20 mouse cellular contexts compared by ENCODE assay signal in genomic region chr5:46980326-46980725, GRCm38 (mm10).
DNase-seq lines count a peak whose midpoint lies in the region; ATAC-seq and TF ChIP-seq lines count a peak whose summit lies in the region.
"Had no signal": no experiment of that assay in that cellular context is flagged by ENCODE, and none has a peak within 500 bp of the region (broad histone marks: within the 10 kb centered on the region; RNA-seq: fewer than 3 reads in every experiment).

No protein-coding gene starts in this region.

- no peaks in the 10 kb centered on the region for H3K36me3 ChIP-seq in intestine, postnatal 0 days (ENCODE audit: control insufficient read depth, insufficient read depth)
- no peaks in the 10 kb centered on the region for H3K36me3 ChIP-seq in intestine, embryonic 15.5 days
- no peaks in the 10 kb centered on the region for H3K36me3 ChIP-seq in midbrain, postnatal 0 days (ENCODE audit: insufficient read depth, low read length)
- H3K36me3 ChIP-seq in midbrain, embryonic 16.5 days (ENCODE audit: control insufficient read depth, insufficient read depth, low read length), result no peaks in the 10 kb centered on the region
- H3K36me3 ChIP-seq in stomach, postnatal 0 days (ENCODE audit: control insufficient read depth, insufficient read depth, low read length), result no peaks in the 10 kb centered on the region
- H3K36me3 ChIP-seq: embryonic facial prominence, embryonic 15.5 days; kidney, embryonic 15.5 days; limb, embryonic 12.5 days; neural tube, embryonic 15.5 days had no signal

- H3K9me3 ChIP-seq in intestine, postnatal 0 days (ENCODE audit: control insufficient read depth), result no peaks in the 10 kb centered on the region
- no peaks in the 10 kb centered on the region for H3K9me3 ChIP-seq in intestine, embryonic 15.5 days
- H3K9me3 ChIP-seq in midbrain, postnatal 0 days (ENCODE audit: low read length), result no peaks in the 10 kb centered on the region
- H3K9me3 ChIP-seq in midbrain, embryonic 16.5 days (replicated peaks; ENCODE audit: control insufficient read depth, low read length, poor library complexity, severe bottlenecking), result no peaks in the 10 kb centered on the region
- no peaks in the 10 kb centered on the region for H3K9me3 ChIP-seq in stomach, postnatal 0 days (ENCODE audit: control insufficient read depth, low read length)
- H3K9me3 ChIP-seq: embryonic facial prominence, embryonic 15.5 days; kidney, embryonic 15.5 days; limb, embryonic 12.5 days; neural tube, embryonic 15.5 days had no signal

- WGBS in intestine, postnatal 0 days, result 84% methylated on average over 2 of the region's 2 CpGs
- 70% methylated on average over 2 of the region's 2 CpGs for WGBS in intestine, embryonic 15.5 days
- WGBS in midbrain, postnatal 0 days, result 77% methylated on average over 2 of the region's 2 CpGs
- 86% methylated on average over 2 of the region's 2 CpGs for WGBS in midbrain, embryonic 16.5 days
- WGBS in stomach, postnatal 0 days, result 72% methylated on average over 2 of the region's 2 CpGs

- H3K9ac ChIP-seq in intestine, postnatal 0 days (ENCODE audit: low read depth, low read length), result no peak overlapping the region
- H3K9ac ChIP-seq in intestine, embryonic 15.5 days, result no peak overlapping the region
- H3K9ac ChIP-seq in midbrain, postnatal 0 days (replicated peaks; ENCODE audit: low read length, poor library complexity, severe bottlenecking), result no peak overlapping the region
- no peak overlapping the region for H3K9ac ChIP-seq in midbrain, embryonic 16.5 days (ENCODE audit: low read depth, low read length)
- no peak overlapping the region for H3K9ac ChIP-seq in stomach, postnatal 0 days (ENCODE audit: low read length)
- H3K9ac ChIP-seq: embryonic facial prominence, embryonic 15.5 days; kidney, embryonic 15.5 days; limb, embryonic 12.5 days; liver, embryonic 14.5 days; neural tube, embryonic 15.5 days had no signal

- peak; percentile 7; the same call in 1 of the 2 replicates for TF ChIP-seq CTCF in intestine, postnatal 0 days (IDR thresholded peaks at IDR 0.05; ENCODE audit: low read depth)
- peak; percentile 43 for TF ChIP-seq CTCF in midbrain, postnatal 0 days (IDR thresholded peaks at IDR 0.05)
- peak; percentile 33 for TF ChIP-seq CTCF in stomach, postnatal 0 days (IDR thresholded peaks at IDR 0.05; ENCODE audit: low read depth)

- no peak overlapping the region for H3K4me3 ChIP-seq in intestine, postnatal 0 days (ENCODE audit: low read depth, low read length)
- H3K4me3 ChIP-seq in intestine, embryonic 15.5 days (replicated peaks), result no peak overlapping the region
- H3K4me3 ChIP-seq in midbrain, postnatal 0 days (ENCODE audit: low read depth, low read length), result no peak overlapping the region
- H3K4me3 ChIP-seq in midbrain, embryonic 16.5 days (ENCODE audit: low read depth, low read length), result no peak overlapping the region
- H3K4me3 ChIP-seq in stomach, postnatal 0 days (ENCODE audit: low read depth, low read length), result no peak overlapping the region
- H3K4me3 ChIP-seq: embryonic facial prominence, embryonic 15.5 days; kidney, embryonic 15.5 days; limb, embryonic 12.5 days; neural tube, embryonic 15.5 days had no signal

- no peak overlapping the region for H3K4me2 ChIP-seq in intestine, postnatal 0 days (replicated peaks; ENCODE audit: low read depth)
- no peak overlapping the region for H3K4me2 ChIP-seq in intestine, embryonic 15.5 days (replicated peaks)
- H3K4me2 ChIP-seq in midbrain, postnatal 0 days (ENCODE audit: low read depth, low read length, poor library complexity, severe bottlenecking), result no peak overlapping the region
- H3K4me2 ChIP-seq in midbrain, embryonic 16.5 days (ENCODE audit: low read length), result no peak overlapping the region
- H3K4me2 ChIP-seq in stomach, postnatal 0 days (replicated peaks; ENCODE audit: low read depth), result no peak overlapping the region
- H3K4me2 ChIP-seq: embryonic facial prominence, embryonic 15.5 days; heart, embryonic 11.5 days; kidney, embryonic 15.5 days; limb, embryonic 12.5 days; neural tube, embryonic 15.5 days had no signal

- no peak overlapping the region for H3K27ac ChIP-seq in intestine, postnatal 0 days (ENCODE audit: low read depth, low read length)
- no peak overlapping the region for H3K27ac ChIP-seq in intestine, embryonic 15.5 days
- no peak overlapping the region for H3K27ac ChIP-seq in midbrain, postnatal 0 days (ENCODE audit: low read depth, low read length)
- no peak overlapping the region for H3K27ac ChIP-seq in midbrain, embryonic 16.5 days (ENCODE audit: low read length)
- no peak overlapping the region for H3K27ac ChIP-seq in stomach, postnatal 0 days (replicated peaks)
- H3K27ac ChIP-seq: embryonic facial prominence, embryonic 15.5 days; kidney, embryonic 15.5 days; limb, embryonic 12.5 days; liver, embryonic 14.5 days; neural tube, embryonic 15.5 days had no signal

- peak; percentile 21 for DNase-seq in embryo, embryonic 11 days
- no peak for DNase-seq in embryo, embryonic 9.5 days (ENCODE audit: extremely low spot score)
- DNase-seq in midbrain, postnatal 0 days (ENCODE audit: low spot score), result peak; percentile 37
- no peak for DNase-seq in stomach, postnatal 0 days (ENCODE audit: low spot score)
- DNase-seq in MN1 (ENCODE audit: low spot score), result no peak
- DNase-seq: cerebellum, adult 11-12 months; cerebellum, postnatal 25 days; gastrocnemius, postnatal 36 days; heart, postnatal 14 days; thymus, adult 18-20 months had no signal

- ATAC-seq in intestine, postnatal 0 days, result no peak
- no peak for ATAC-seq in intestine, embryonic 15.5 days
- no peak for ATAC-seq in midbrain, postnatal 0 days (ENCODE audit: low FRiP score)
- no peak for ATAC-seq in midbrain, embryonic 16.5 days
- no peak for ATAC-seq in stomach, postnatal 0 days (ENCODE audit: low FRiP score, low TSS enrichment)
- ATAC-seq: inflammation-experienced regulatory T-cells, adult 6 months had no signal

- H3K27me3 ChIP-seq in intestine, postnatal 0 days (replicated peaks; ENCODE audit: control insufficient read depth, insufficient read depth, low read length), result no peaks in the 10 kb centered on the region
- H3K27me3 ChIP-seq in intestine, embryonic 15.5 days (replicated peaks), result no peaks in the 10 kb centered on the region
- no peaks in the 10 kb centered on the region for H3K27me3 ChIP-seq in midbrain, postnatal 0 days (ENCODE audit: insufficient read depth, low read length)
- H3K27me3 ChIP-seq in midbrain, embryonic 16.5 days (ENCODE audit: control insufficient read depth, insufficient read depth, low read depth, low read length), result no peaks in the 10 kb centered on the region
- no peaks in the 10 kb centered on the region for H3K27me3 ChIP-seq in stomach, postnatal 0 days (ENCODE audit: control insufficient read depth, insufficient read depth, low read length)
- H3K27me3 ChIP-seq: embryonic facial prominence, embryonic 15.5 days; kidney, embryonic 15.5 days; limb, embryonic 12.5 days; neural tube, embryonic 15.5 days had no signal

- no peak for TF ChIP-seq EP300 in stomach, postnatal 0 days (optimal IDR thresholded peaks at IDR 0.05)

- H3K4me1 ChIP-seq in intestine, postnatal 0 days (replicated peaks; ENCODE audit: control insufficient read depth, insufficient read depth, low read length), result no peaks in the 10 kb centered on the region
- no peaks in the 10 kb centered on the region for H3K4me1 ChIP-seq in intestine, embryonic 15.5 days (replicated peaks)
- no peaks in the 10 kb centered on the region for H3K4me1 ChIP-seq in midbrain, postnatal 0 days (ENCODE audit: insufficient read depth, low read length)
- H3K4me1 ChIP-seq in midbrain, embryonic 16.5 days (ENCODE audit: control insufficient read depth, insufficient read depth, low read length), result no peaks in the 10 kb centered on the region
- no peaks in the 10 kb centered on the region for H3K4me1 ChIP-seq in stomach, postnatal 0 days (replicated peaks; ENCODE audit: control insufficient read depth, insufficient read depth)
- H3K4me1 ChIP-seq: embryonic facial prominence, embryonic 15.5 days; kidney, embryonic 15.5 days; limb, embryonic 12.5 days; neural tube, embryonic 15.5 days had no signal

Comparison
In these comparisons a context has a peak if more than half of its experiments do, and no peak if none do; other contexts are left out.
1. DNase-seq: peak in embryo, embryonic 11 days (single experiment) and midbrain, postnatal 0 days (single experiment); none in embryo, embryonic 9.5 days (single experiment), stomach, postnatal 0 days (single experiment) and MN1 (single experiment).
2. Peak in every context shown above with its lines, with median percentiles within 50 percentile points of each other: CTCF ChIP-seq.